Mouse (Mus musculus): ENCODE measurements at regions not wholly inside any gene's neighbourhood (a gene's known extent, or its start where the extent isn't known, plus 50 kb on each side); places are given as distances from the start of the nearest gene placed in this dataset.

DNA sequence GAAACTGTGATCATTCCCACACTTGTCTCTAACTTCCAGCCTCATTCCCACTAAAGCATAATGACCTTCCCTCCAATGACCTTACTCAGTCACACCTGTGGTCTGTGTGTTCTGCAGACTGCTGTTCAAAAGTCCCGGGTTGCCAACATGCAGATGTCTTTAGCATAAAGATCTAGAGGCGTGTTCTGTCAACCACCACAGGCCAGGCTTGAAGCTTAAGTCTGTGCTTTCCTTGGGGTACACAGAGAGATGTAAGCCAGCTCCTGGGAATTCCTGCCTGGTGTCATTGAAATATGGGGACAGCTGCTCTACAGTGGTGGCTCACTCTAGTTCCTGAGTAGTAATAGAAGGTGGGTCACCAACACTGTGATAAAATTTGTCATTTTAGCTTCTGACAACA, 101.5 kb upstream of the Nck2 start:
- no peaks in the 10 kb centered on the region for H3K9me3 ChIP-seq (replicated peaks; ENCODE audit: insufficient read depth, low read length)
- no peak for DNase-seq (ENCODE audit: low read depth, low spot score)
- H3K4me1 ChIP-seq (ENCODE audit: control insufficient read depth in 1 of 2, insufficient read depth in 2 of 2, low read length in 2 of 2) = no peaks in the 10 kb centered on the region
- H3K79me2 ChIP-seq (ENCODE audit: control insufficient read depth, insufficient read depth, low read length, poor library complexity) = no peaks in the 10 kb centered on the region
- H3K9ac ChIP-seq (ENCODE audit: control insufficient read depth, low read depth, low read length, poor library complexity, severe bottlenecking) = no peak overlapping the region
- H3K27ac ChIP-seq (ENCODE audit: control insufficient read depth, low read depth, low read length) = no peak overlapping the region
- H3K27me3 ChIP-seq (ENCODE audit: control insufficient read depth in 1 of 2, insufficient read depth in 2 of 2, low read length in 2 of 2) = no peaks in the 10 kb centered on the region
- no peak overlapping the region for H3K4me3 ChIP-seq (ENCODE audit: control insufficient read depth in 1 of 2, insufficient read depth in 1 of 2, low read depth in 2 of 2, low read length in 2 of 2)
- no peak for TF ChIP-seq RAD21 (IDR thresholded peaks at IDR 0.05; ENCODE audit: low read depth, low read length)
- no peak for TF ChIP-seq POLR2AphosphoS2 (IDR thresholded peaks at IDR 0.05; ENCODE audit: low read length)
- no peak for TF ChIP-seq USF2 (IDR thresholded peaks at IDR 0.05; ENCODE audit: borderline replicate concordance in 1 of 2, insufficient read depth in 1 of 2, low read depth in 1 of 2, low read length in 2 of 2)
- no peak for TF ChIP-seq KAT2A (conservative IDR thresholded peaks at IDR 0.05; ENCODE audit: low read depth, low read length)
- TF ChIP-seq NRF1 (IDR thresholded peaks at IDR 0.05; ENCODE audit: insufficient read depth, low read depth, low read length, poor library complexity, severe bottlenecking) = no peak
- TF ChIP-seq RCOR1 (IDR thresholded peaks at IDR 0.05; ENCODE audit: low read depth, low read length) = no peak
- TF ChIP-seq SMC3 (IDR thresholded peaks at IDR 0.05; ENCODE audit: low read depth, low read length) = no peak
- TF ChIP-seq GABPA (IDR thresholded peaks at IDR 0.05; ENCODE audit: low read depth, low read length) = no peak
- H3K36me3 ChIP-seq (ENCODE audit: control insufficient read depth in 1 of 2, insufficient read depth in 2 of 2, low read length in 2 of 2) = no peaks in the 10 kb centered on the region

DNA sequence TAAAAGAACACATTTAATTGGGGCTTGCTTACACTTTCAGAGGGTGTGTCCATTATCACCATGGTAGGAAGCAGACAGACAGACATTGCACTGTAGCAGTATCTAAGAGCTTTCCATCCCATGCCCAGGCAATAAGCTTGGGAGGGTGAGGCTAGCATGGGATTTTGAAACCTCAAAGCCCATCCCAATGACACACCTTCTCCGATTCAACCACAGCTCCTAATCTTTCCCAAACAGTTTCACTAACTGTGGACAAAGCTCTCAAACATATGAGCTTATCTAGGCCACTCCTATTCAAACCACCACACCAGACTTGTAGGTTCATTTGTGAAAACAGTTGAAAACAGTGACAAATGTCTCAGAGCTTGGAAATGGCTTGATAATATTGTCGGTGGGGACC, 101.0 kb upstream of the Nck2 start:
- no peak for DNase-seq (ENCODE audit: low read depth, low spot score)
- TF ChIP-seq HCFC1 (IDR thresholded peaks at IDR 0.05; ENCODE audit: low read depth, low read length) = no peak
- TF ChIP-seq KAT2A (conservative IDR thresholded peaks at IDR 0.05; ENCODE audit: low read depth, low read length) = no peak
- no peak for TF ChIP-seq ETS1 (IDR thresholded peaks at IDR 0.05; ENCODE audit: low read depth, low read length)
- TF ChIP-seq USF1 (IDR thresholded peaks at IDR 0.05; ENCODE audit: low read depth, low read length) = no peak
- no peak for TF ChIP-seq MAX (IDR thresholded peaks at IDR 0.05; ENCODE audit: low read length)
- no peak for TF ChIP-seq USF2 (IDR thresholded peaks at IDR 0.05; ENCODE audit: borderline replicate concordance in 1 of 2, insufficient read depth in 1 of 2, low read depth in 1 of 2, low read length in 2 of 2)
- TF ChIP-seq CTCF (IDR thresholded peaks at IDR 0.05 in 2 of 3, conservative IDR thresholded peaks at IDR 0.05 in 1 of 3; ENCODE audit: control insufficient read depth in 1 of 3, insufficient read depth in 1 of 3, low read depth in 2 of 3, low read length in 3 of 3, poor library complexity in 1 of 3, severe bottlenecking in 1 of 3) = no peak
- Histone ChIP-seq H3K27ac (ENCODE audit: control insufficient read depth, low read depth, low read length) (no peak overlapping the region), H3K36me3 (ENCODE audit: control insufficient read depth in 1 of 2, insufficient read depth in 2 of 2, low read length in 2 of 2) (no peaks in the 10 kb centered on the region), H3K9ac (ENCODE audit: control insufficient read depth, low read depth, low read length, poor library complexity, severe bottlenecking) (no peak overlapping the region), H3K4me3 (ENCODE audit: control insufficient read depth in 1 of 2, insufficient read depth in 1 of 2, low read depth in 2 of 2, low read length in 2 of 2) (no peak overlapping the region), H3K27me3 (ENCODE audit: control insufficient read depth in 1 of 2, insufficient read depth in 2 of 2, low read length in 2 of 2) (no peaks in the 10 kb centered on the region), H3K4me1 (ENCODE audit: control insufficient read depth in 1 of 2, insufficient read depth in 2 of 2, low read length in 2 of 2) (no peaks in the 10 kb centered on the region), H3K79me2 (ENCODE audit: control insufficient read depth, insufficient read depth, low read length, poor library complexity) (no peaks in the 10 kb centered on the region), H3K9me3 (replicated peaks; ENCODE audit: insufficient read depth, low read length) (no peaks in the 10 kb centered on the region)

DNA sequence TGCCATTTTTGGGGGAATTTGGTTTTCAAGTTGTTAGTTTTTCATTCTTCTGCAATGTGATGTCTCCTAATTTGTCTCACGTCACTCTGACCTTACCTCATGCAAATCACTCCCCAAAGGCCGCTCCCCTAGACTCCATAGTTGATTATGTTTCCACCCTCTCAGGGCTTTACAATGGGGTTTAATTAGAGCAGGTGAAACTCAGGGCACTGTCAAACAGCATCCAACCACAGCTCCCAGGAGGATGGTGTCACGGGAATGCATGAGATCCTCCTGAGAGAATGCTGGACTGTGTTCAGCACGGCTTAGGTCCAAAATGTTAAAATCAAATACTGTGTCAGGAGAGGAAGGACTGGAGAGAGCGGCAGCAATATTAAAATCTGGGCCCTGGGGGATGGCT, 100.4 kb upstream of the Nck2 start:
- Histone ChIP-seq H3K9me3 (replicated peaks; ENCODE audit: insufficient read depth, low read length) (no peaks in the 10 kb centered on the region), H3K79me2 (ENCODE audit: control insufficient read depth, insufficient read depth, low read length, poor library complexity) (no peaks in the 10 kb centered on the region), H3K27ac (ENCODE audit: control insufficient read depth, low read depth, low read length) (no peak overlapping the region), H3K36me3 (ENCODE audit: control insufficient read depth in 1 of 2, insufficient read depth in 2 of 2, low read length in 2 of 2) (no peaks in the 10 kb centered on the region), H3K27me3 (ENCODE audit: control insufficient read depth in 1 of 2, insufficient read depth in 2 of 2, low read length in 2 of 2) (no peaks in the 10 kb centered on the region), H3K9ac (ENCODE audit: control insufficient read depth, low read depth, low read length, poor library complexity, severe bottlenecking) (no peak overlapping the region), H3K4me3 (ENCODE audit: control insufficient read depth in 1 of 2, insufficient read depth in 1 of 2, low read depth in 2 of 2, low read length in 2 of 2) (no peak overlapping the region), H3K4me1 (ENCODE audit: control insufficient read depth in 1 of 2, insufficient read depth in 2 of 2, low read length in 2 of 2) (no peaks in the 10 kb centered on the region)
- TF ChIP-seq RCOR1 (IDR thresholded peaks at IDR 0.05; ENCODE audit: low read depth, low read length) (no peak), CTCF (IDR thresholded peaks at IDR 0.05 in 2 of 3, conservative IDR thresholded peaks at IDR 0.05 in 1 of 3; ENCODE audit: control insufficient read depth in 1 of 3, insufficient read depth in 1 of 3, low read depth in 2 of 3, low read length in 3 of 3, poor library complexity in 1 of 3, severe bottlenecking in 1 of 3) (no peak), POLR2AphosphoS5 (IDR thresholded peaks at IDR 0.05; ENCODE audit: borderline replicate concordance, low read depth, low read length) (no peak), NELFE (IDR thresholded peaks at IDR 0.05; ENCODE audit: low read depth, low read length) (no peak), MEF2A (IDR thresholded peaks at IDR 0.05; ENCODE audit: extremely low read depth, insufficient replicate concordance, low read depth, low read length, poor library complexity, severe bottlenecking) (no peak), UBTF (IDR thresholded peaks at IDR 0.05; ENCODE audit: borderline replicate concordance, insufficient read depth, low read depth, low read length) (no peak), GATA1 (IDR thresholded peaks at IDR 0.05; ENCODE audit: low read depth, low read length) (no peak), CHD2 (IDR thresholded peaks at IDR 0.05; ENCODE audit: low read length) (no peak), ZNF384 (IDR thresholded peaks at IDR 0.05; ENCODE audit: low read depth, low read length) (no peak), MXI1 (IDR thresholded peaks at IDR 0.05; ENCODE audit: low read depth, low read length) (no peak), KAT2A (conservative IDR thresholded peaks at IDR 0.05; ENCODE audit: low read depth, low read length) (no peak), BHLHE40 (IDR thresholded peaks at IDR 0.05; ENCODE audit: borderline replicate concordance, low read depth, low read length) (no peak), MAZ (IDR thresholded peaks at IDR 0.05; ENCODE audit: low read depth, low read length) (no peak), MYB (IDR thresholded peaks at IDR 0.05; ENCODE audit: low read depth, low read length) (no peak), GABPA (IDR thresholded peaks at IDR 0.05; ENCODE audit: low read depth, low read length) (no peak), TBP (IDR thresholded peaks at IDR 0.05; ENCODE audit: low read depth, low read length) (no peak)
- DNase-seq (ENCODE audit: low read depth, low spot score) = no peak
